Mouse (Mus musculus): ENCODE results near the gene Ikzf3. TPM values are rescaled to one million over a fixed set of nuclear protein-coding genes. Genes with fewer than 3 reads are reported as not detected.

Ikzf3 gene
- polyA plus RNA-seq, 1 experiment from 2014 or later: not detected

DNA sequence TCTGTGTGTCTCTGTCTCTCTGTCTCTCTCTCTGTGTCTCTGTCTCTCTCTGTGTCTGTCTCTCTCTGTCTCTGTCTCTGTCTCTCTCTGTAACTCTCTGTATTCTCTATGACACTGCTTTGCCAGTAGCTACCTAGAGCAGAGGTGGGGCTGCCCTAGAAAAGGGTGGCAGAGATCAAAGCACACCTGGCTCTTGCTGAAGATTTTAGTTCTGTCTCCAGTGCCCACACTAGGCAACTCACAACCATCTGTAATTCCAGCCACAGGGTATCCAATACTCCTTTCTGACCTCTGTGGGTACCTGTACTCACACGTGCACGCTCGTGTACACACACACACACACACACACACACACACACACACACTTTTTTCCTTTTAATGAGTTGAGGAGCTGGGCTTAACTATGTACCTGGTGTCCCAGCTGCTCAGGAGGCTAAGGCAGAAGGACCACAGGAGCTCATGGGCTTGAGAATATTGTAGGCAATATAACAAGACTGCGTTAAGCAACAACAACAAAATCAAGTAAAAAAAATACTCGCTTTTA, 50.6 kb downstream of the Ikzf3 start:
- ATAC-seq: no peak
- 97% methylated on average over 5 of the region's 5 CpGs for WGBS
- Histone ChIP-seq H3K9me3 (replicated peaks) (no peaks in the 10 kb centered on the region), H3K4me1 (peaks cover 10% of the 10 kb centered on the region; the same call in 1 of the 2 replicates), H3K27me3 (peaks cover 66% of the 10 kb centered on the region), H3K9ac (no peak overlapping the region), H3K27ac (no peak overlapping the region), H3K4me2 (no peak overlapping the region), H3K36me3 (ENCODE audit: poor library complexity, severe bottlenecking) (no peaks in the 10 kb centered on the region), H3K4me3 (no peak overlapping the region)

DNA sequence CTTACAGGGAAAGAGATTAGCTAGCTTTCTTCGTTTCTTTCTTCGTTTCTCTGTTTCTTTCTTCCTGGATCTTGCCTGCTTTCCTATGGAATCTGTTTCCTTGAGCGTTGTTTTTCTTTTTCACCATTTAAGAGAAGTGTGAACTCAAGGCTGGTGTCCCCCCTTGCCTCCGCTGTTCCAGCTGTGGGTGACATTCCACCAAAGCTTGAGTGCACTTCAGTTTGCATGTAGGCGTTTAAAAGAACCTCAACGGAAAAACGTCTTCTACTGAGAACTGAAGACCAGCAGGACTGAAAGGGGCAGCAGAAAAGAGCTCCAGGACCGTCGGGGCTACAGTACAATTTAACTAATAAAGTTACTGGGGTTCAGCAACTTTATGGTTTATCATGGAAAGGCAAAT, 52.4 kb downstream of the Ikzf3 start:
- no peak for ATAC-seq
- no peaks in the 10 kb centered on the region for H3K9me3 ChIP-seq (replicated peaks)
- H3K4me2 ChIP-seq: no peak overlapping the region
- H3K4me3 ChIP-seq: no peak overlapping the region
- H3K4me1 ChIP-seq: peaks cover 15% of the 10 kb centered on the region; the same call in 1 of the 2 replicates
- H3K27me3 ChIP-seq: peaks cover 51% of the 10 kb centered on the region
- H3K27ac ChIP-seq: no peak overlapping the region
- no peak overlapping the region for H3K9ac ChIP-seq
- 79% methylated on average over 9 of the region's 9 CpGs for WGBS
- no peaks in the 10 kb centered on the region for H3K36me3 ChIP-seq (ENCODE audit: poor library complexity, severe bottlenecking)

DNA sequence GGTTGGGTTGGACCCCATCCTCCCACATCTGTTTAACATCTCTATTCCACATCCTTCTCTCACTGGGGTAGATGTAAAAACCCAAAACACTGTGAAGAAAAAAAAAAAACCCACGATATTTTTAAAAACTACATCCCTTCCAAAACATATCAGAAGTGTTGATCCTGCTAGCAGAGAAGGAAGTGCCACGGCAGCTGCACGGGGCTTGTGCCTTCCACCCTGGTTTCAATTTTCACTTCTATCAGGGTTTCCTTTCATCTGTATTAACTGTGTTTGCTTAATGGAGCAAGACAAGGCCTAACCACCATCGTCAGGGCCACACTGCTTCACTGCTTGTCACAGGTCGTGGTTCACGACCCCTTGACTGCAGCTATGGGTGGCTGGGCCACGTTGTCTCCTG, 52.9 kb downstream of the Ikzf3 start:
- Histone ChIP-seq H3K4me1 (peaks cover 13% of the 10 kb centered on the region; the same call in 1 of the 2 replicates), H3K9ac (no peak overlapping the region), H3K4me2 (no peak overlapping the region), H3K4me3 (no peak overlapping the region), H3K9me3 (replicated peaks) (no peaks in the 10 kb centered on the region), H3K36me3 (ENCODE audit: poor library complexity, severe bottlenecking) (no peaks in the 10 kb centered on the region), H3K27me3 (peaks cover 48% of the 10 kb centered on the region), H3K27ac (no peak overlapping the region)
- WGBS: 15% methylated on average over 7 of the region's 7 CpGs
- ATAC-seq: no peak

DNA sequence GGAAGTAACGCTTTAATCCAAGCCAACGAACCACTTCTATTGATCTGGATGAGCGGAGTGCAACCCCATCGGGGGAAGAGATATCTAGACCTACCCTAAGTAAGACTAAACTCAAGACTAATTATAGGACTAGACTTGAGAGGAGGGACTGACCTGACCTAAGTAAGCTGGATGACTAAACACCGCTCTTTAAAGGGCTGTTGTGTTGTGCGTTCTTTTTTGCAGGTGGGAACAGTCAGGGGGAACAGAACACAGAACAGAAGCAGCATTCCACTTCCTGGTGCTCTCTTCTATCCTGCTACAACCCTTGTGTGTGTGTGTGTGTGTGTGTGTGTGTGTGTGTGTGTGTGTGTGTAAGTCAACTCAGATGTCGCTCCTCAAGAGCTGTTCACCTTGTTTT, 54.3 kb downstream of the Ikzf3 start:
- 83% methylated on average over 7 of the region's 7 CpGs for WGBS
- Histone ChIP-seq H3K36me3 (ENCODE audit: poor library complexity, severe bottlenecking) (no peaks in the 10 kb centered on the region), H3K9me3 (replicated peaks) (no peaks in the 10 kb centered on the region), H3K27ac (no peak overlapping the region), H3K9ac (no peak overlapping the region), H3K27me3 (peaks cover 44% of the 10 kb centered on the region), H3K4me2 (no peak overlapping the region), H3K4me3 (no peak overlapping the region), H3K4me1 (peaks cover 5% of the 10 kb centered on the region; the same call in 1 of the 2 replicates)
- no peak for ATAC-seq

DNA sequence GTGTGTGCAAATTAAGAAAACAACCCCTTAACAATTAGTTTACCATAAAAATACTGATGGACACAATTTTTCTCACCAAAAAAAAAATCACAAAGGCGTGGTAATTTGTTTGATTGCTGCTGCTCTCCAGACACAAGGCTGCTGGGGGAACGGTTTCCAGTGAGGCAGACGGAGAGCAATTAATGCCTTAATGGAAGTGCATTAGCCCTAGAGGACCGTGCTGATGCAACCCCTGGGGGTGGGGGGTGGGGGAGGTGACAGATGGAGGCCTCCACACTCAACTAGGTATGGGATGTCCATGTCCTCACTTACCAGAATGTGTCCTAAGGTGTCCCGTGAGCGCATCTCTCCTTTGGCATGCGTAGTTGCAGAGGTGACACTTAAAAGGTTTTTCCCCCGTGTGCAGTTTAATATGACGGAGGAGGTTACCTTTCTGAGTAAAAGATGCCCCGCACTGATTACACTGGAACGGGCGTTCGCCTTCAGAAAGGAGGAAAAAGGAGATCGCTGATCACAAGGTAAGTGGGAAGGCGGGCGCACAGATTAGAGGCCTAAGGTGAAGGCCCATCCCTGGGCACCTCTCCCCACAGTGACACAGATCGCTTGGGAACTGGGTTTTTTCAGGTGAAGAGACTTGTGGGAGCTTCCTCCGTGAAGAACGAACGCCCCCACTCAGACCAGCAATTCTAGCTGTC, 57.1 kb downstream of the Ikzf3 start:
- Histone ChIP-seq H3K9me3 (replicated peaks) (no peaks in the 10 kb centered on the region), H3K9ac (no peak overlapping the region), H3K4me3 (no peak overlapping the region), H3K27ac (no peak overlapping the region), H3K4me2 (no peak overlapping the region), H3K27me3 (peaks cover 20% of the 10 kb centered on the region; the same call in 1 of the 2 replicates), H3K36me3 (ENCODE audit: poor library complexity, severe bottlenecking) (no peaks in the 10 kb centered on the region), H3K4me1 (peaks cover 5% of the 10 kb centered on the region; the same call in 1 of the 2 replicates)
- WGBS: 65% methylated on average over 20 of the region's 20 CpGs
- ATAC-seq: no peak

DNA sequence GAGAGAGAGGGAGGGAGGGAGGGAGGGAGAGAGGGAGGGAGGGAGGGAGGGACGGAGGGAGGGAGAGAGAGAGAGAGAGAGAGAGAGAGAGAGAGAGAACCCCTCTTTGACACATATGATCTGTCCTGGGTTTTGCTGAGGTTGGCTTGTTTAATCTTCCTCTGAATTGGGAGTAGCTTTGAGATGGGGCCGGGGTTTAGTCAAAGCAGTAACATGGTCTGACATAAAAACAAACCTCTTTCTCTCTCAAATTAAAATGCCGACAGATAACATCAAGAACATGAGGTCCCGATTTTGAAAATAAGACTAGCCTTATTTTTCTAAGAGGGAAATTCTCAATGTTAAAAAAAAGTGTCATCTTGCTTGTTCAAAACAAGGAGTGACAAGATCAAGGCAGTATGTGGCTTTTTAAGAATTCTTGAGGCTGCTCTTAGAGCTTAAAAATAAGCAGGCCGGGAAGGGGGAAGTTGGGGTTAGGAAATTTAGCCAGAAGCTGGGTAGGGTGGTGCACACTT, 58.2 kb downstream of the Ikzf3 start:
- Histone ChIP-seq H3K36me3 (ENCODE audit: poor library complexity, severe bottlenecking) (no peaks in the 10 kb centered on the region), H3K9ac (no peak overlapping the region), H3K27me3 (peaks cover 11% of the 10 kb centered on the region; the same call in 1 of the 2 replicates), H3K4me1 (peaks cover 5% of the 10 kb centered on the region; the same call in 1 of the 2 replicates), H3K4me3 (no peak overlapping the region), H3K27ac (no peak overlapping the region), H3K4me2 (no peak overlapping the region), H3K9me3 (replicated peaks) (no peaks in the 10 kb centered on the region)
- WGBS: 83% methylated on average over 5 of the region's 5 CpGs
- no peak for ATAC-seq

DNA sequence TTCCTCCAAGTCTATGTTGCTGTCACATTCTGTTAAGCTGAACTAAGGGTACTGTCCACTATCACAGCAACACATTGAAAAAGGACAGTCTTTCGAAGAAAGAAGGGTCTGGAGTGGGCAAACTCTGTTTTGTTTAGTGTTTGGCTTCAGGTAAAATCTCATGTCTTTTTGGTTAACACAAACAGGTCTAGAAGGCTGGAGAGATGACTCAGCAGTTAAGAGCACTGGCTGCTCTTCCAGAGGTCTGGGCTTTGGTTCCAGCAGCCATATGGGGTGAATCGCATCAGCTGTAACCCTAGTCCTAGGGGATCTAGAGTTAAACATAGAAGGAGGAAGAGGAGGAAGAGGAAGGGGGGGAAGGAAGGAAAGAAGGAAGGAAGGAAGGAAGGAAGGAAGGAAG, 60.1 kb downstream of the Ikzf3 start:
- no peak overlapping the region for H3K27ac ChIP-seq
- H3K4me3 ChIP-seq: no peak overlapping the region
- H3K4me1 ChIP-seq: peaks cover 5% of the 10 kb centered on the region; the same call in 1 of the 2 replicates
- no peaks in the 10 kb centered on the region for H3K9me3 ChIP-seq (replicated peaks)
- H3K9ac ChIP-seq: no peak overlapping the region
- peaks cover 4% of the 10 kb centered on the region; the same call in 1 of the 2 replicates for H3K27me3 ChIP-seq
- H3K36me3 ChIP-seq (ENCODE audit: poor library complexity, severe bottlenecking): no peaks in the 10 kb centered on the region
- no peak for ATAC-seq
- no peak overlapping the region for H3K4me2 ChIP-seq
- 87% methylated on average over 2 of the region's 2 CpGs for WGBS

DNA sequence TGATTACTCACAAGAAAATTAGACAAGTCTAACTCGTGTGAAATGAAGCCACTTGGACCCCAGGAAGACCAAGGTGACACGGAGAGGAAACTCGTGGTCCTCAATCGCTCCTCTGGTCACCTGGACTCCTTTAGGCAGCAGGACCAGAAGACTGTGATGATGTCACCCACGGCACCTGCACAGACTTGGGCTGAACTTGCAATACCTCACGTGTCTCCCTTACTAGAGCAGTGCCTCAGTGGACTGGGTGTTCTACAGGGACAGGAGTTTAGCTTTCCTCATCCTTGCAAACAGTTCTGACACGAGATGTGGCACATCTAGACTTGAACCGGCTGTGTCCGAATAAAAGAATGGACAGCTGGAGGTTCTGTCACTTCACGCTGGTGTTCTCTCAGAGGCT, 63.8 kb downstream of the Ikzf3 start:
- H3K9ac ChIP-seq: no peak overlapping the region
- H3K27ac ChIP-seq: no peak overlapping the region
- H3K4me2 ChIP-seq: no peak overlapping the region
- H3K4me1 ChIP-seq: no peaks in the 10 kb centered on the region
- no peaks in the 10 kb centered on the region for H3K9me3 ChIP-seq (replicated peaks)
- WGBS: 82% methylated on average over 10 of the region's 10 CpGs
- no peak for ATAC-seq
- H3K4me3 ChIP-seq: no peak overlapping the region
- peaks cover 4% of the 10 kb centered on the region; the same call in 1 of the 2 replicates for H3K27me3 ChIP-seq
- no peaks in the 10 kb centered on the region for H3K36me3 ChIP-seq (ENCODE audit: poor library complexity, severe bottlenecking)

DNA sequence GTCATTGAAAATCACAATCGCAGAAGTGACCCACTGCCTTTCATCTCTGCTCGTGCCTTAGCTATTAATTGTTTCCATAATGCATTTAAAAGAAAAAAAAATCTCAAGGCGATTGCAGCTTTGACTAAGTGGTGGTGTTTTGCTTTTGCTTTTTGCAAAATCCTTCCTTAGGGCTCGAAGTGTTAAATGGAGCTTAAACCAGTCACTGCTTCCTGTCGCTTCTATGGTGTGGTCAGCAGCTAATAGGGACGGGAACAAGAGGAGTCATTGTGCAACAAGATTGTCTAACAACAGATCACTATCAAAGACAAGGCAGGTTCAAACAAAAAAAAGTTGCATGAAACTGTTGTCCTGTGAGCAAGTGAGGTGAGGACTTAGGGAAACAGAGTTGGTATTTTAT, 64.6 kb downstream of the Ikzf3 start:
- 58% methylated on average over 6 of the region's 6 CpGs for WGBS
- no peak overlapping the region for H3K4me2 ChIP-seq
- H3K4me3 ChIP-seq: no peak overlapping the region
- no peak for ATAC-seq
- no peaks in the 10 kb centered on the region for H3K36me3 ChIP-seq (ENCODE audit: poor library complexity, severe bottlenecking)
- no peaks in the 10 kb centered on the region for H3K4me1 ChIP-seq
- H3K9ac ChIP-seq: no peak overlapping the region
- H3K27ac ChIP-seq: no peak overlapping the region
- H3K27me3 ChIP-seq: peaks cover 4% of the 10 kb centered on the region; the same call in 1 of the 2 replicates
- no peaks in the 10 kb centered on the region for H3K9me3 ChIP-seq (replicated peaks)

DNA sequence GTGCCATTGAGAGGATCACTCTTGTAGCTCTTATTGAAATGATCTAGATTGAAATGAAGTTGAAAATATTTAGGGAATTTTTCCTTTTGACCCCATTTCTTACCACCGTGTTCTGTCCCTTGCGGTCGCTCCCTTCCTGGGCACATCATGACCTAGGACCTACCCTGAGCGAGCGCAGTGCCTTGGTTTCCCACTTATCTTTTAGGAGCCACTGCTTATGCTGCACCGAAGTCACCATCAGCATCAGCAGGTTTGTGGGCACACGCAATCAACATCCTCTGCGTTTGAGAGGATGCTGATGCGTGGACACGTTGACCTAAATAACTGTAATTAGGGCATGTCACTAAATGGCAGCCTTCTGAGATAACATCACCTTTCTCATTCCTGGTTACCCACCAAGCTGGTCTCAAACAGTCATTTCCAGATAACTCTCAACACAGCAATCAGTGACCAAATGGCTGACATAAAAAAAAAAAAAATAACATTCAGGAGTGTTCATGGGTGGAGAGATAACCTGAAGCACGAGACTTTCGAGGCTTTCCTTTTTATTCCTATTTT, 65.8 kb downstream of the Ikzf3 start:
- Histone ChIP-seq H3K9ac (no peak overlapping the region), H3K4me3 (no peak overlapping the region), H3K4me1 (no peaks in the 10 kb centered on the region), H3K27ac (no peak overlapping the region), H3K4me2 (no peak overlapping the region), H3K36me3 (ENCODE audit: poor library complexity, severe bottlenecking) (no peaks in the 10 kb centered on the region), H3K27me3 (no peaks in the 10 kb centered on the region), H3K9me3 (replicated peaks) (no peaks in the 10 kb centered on the region)
- WGBS: 91% methylated on average over 12 of the region's 12 CpGs
- ATAC-seq: no peak

DNA sequence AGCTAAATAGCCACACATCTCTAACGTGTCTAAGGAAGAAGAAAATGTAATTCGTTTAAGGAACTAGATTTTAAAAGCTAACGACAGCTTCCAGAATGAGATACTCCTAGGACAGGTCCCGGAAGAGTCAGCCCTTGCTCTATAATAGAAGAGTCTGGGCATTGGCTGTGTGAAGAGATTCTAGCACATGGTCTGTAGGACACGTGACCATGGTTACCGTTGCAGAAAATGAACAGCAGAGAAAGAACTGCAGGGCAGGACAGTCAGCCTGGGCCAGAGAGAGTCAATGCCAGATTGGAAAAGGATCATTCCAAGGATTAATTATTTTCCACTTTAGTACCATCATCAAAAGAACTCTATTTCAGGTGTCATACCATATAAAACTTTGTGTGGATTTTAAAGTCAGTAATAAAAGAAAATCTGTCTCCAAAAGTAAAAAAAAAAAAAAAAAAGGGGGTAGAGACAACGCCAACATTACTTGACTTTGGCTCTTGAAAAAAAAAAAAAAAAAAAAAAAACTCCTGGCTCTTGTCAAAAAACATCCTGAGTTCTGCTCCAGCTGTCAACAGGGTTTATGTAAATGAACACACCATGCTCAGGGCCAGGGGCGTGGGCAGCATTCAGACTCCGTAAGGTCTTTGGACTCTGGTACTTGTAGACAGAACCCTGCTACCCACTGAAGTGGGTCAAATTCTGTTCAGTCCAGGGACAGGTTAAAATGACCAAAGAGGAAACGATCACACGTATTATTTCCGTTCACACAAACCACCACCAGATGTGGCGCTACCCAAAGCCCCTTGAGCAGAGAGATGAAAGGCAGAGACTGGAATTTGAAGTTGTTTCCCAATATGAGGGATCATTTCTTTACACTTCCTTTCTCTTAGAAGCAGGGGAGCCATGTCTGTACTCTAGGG, 66.5 kb downstream of the Ikzf3 start:
- no peak overlapping the region for H3K9ac ChIP-seq
- H3K4me3 ChIP-seq: no peak overlapping the region
- ATAC-seq: no peak
- H3K27ac ChIP-seq: no peak overlapping the region
- no peaks in the 10 kb centered on the region for H3K36me3 ChIP-seq (ENCODE audit: poor library complexity, severe bottlenecking)
- 85% methylated on average over 13 of the region's 13 CpGs for WGBS
- H3K27me3 ChIP-seq: no peaks in the 10 kb centered on the region
- no peaks in the 10 kb centered on the region for H3K9me3 ChIP-seq (replicated peaks)
- H3K4me1 ChIP-seq: no peaks in the 10 kb centered on the region
- no peak overlapping the region for H3K4me2 ChIP-seq
